Mouse (Mus musculus): Measurements from ENCODE around the gene Txlnb.
A peak's percentile ranks its signal among the peaks of the same experiment; 100 is the strongest.

Gene Txlnb

GRCm38 (mm10) chr10:17827391-17827790, 31.4 kb downstream of the Txlnb start:
- DNase-seq: peak; percentile 14

GRCm38 (mm10) chr10:17829205-17829604, 33.2 kb downstream of the Txlnb start:
- DNase-seq: no peak

- DNase-seq: no peak
Observed at GRCm38 (mm10) chr10:17831041-17831440, 35.0 kb downstream of the Txlnb start.

GRCm38 (mm10) chr10:17835031-17835430, 39.0 kb downstream of the Txlnb start:
- DNase-seq: no peak

- DNase-seq: no peak
Observed at GRCm38 (mm10) chr10:17836275-17836674, 40.2 kb downstream of the Txlnb start.

- no peak for DNase-seq
Observed at GRCm38 (mm10) chr10:17842030-17842429, 46.0 kb downstream of the Txlnb start.

- DNase-seq: no peak
Observed at GRCm38 (mm10) chr10:17844781-17845537, 48.9 kb downstream of the Txlnb start.

GRCm38 (mm10) chr10:17857647-17858261, 61.7 kb downstream of the Txlnb start:
- DNase-seq: no peak

GRCm38 (mm10) chr10:17860701-17861480, 64.9 kb downstream of the Txlnb start:
- DNase-seq: no peak

- DNase-seq: peak; percentile 55
Observed at GRCm38 (mm10) chr10:17869822-17870662, 74.0 kb downstream of the Txlnb start.

- DNase-seq: no peak
Observed at GRCm38 (mm10) chr10:17878002-17878919, 82.2 kb downstream of the Txlnb start.

- DNase-seq: no peak
Observed at GRCm38 (mm10) chr10:17880038-17880437, 84.0 kb downstream of the Txlnb start.

- DNase-seq: no peak
Observed at GRCm38 (mm10) chr10:17880724-17881123, 84.7 kb downstream of the Txlnb start.
